Mouse (Mus musculus) activated CD4-positive, CD25-positive, alpha-beta regulatory T cell, adult 4 months (primary cell): ENCODE data around the gene Spin2g. TPM values are rescaled to one million over a fixed set of nuclear protein-coding genes. Genes with fewer than 3 reads are reported as not detected.
"Not testable (repeated sequence)": the region's sequence is repeated elsewhere in the genome, so short reads cannot be mapped to it uniquely, and the experiment has no call there.

ENCODE experiments used
- ATAC-seq: one replicate; pipeline ENCODE4 v1.8.0; 2017
- polyA plus RNA-seq, 2 experiments: library from polyadenylated mRNA; unstranded; fragments of 100-300 nt; shearing (Covaris generic); gene quantifications; one replicate each; pipeline ENCODE4 v1.2.1; 2017

Spin2g gene
- polyA plus RNA-seq = not detected

GRCm38 (mm10) chrX:34238633-34239032 lies at the start of gene Spin2g:
Gene Spin2g (minus strand): TSS chrX:34238733.
- ATAC-seq = not testable (repeated sequence)

Other genes with a start within 250 kb of the Spin2g start
- not detected for gene Btbd35f9, start 77.2 kb downstream of the Spin2g start, polyA plus RNA-seq
- not detected for gene Btbd35f8, start 211.8 kb upstream of the Spin2g start, polyA plus RNA-seq